In the genomic region with DNA sequence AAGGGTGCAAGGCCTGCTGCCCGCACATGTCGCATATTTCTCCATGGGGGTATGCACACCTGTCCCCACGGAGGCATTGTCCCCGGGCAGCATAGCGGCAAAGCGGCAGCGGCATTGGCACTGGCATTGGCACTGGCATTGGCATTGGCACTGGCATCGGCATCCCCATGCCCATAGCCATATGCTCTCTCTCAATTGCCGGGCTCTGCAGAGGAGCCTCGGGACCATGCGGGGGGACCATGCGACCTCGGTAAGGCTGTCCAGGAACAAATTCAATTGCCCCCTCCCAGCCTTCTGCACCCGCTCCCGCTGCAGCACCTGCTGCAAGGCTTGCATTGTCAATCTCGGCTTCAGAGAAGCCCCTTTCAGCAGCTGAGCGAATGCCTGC, we compare ENCODE assay signal across 10 mouse cellular contexts. TPM values are rescaled to one million over a fixed set of nuclear protein-coding genes. Genes with fewer than 3 reads are reported as not detected.
DNase-seq lines count a peak whose midpoint lies in the region; ATAC-seq and TF ChIP-seq lines count a peak whose summit lies in the region.
"Had no signal": no experiment of that assay in that cellular context is flagged by ENCODE, and none has a peak within 500 bp of the region (broad histone marks: within the 10 kb centered on the region; RNA-seq: fewer than 3 reads in every experiment).

No protein-coding gene starts in this region.

- no peak for DNase-seq in heart, postnatal 14 days
- DNase-seq in heart, postnatal 0 days (ENCODE audit: low spot score) = no peak
- no peak for DNase-seq in liver, postnatal 0 days
- DNase-seq in left cerebral cortex, adult 8-10 months (ENCODE audit: low spot score in 2 of 2) = no peak
- no peak for DNase-seq in urinary bladder, postnatal 25 days (ENCODE audit: low spot score)
- DNase-seq in frontal cortex, postnatal 25 days (ENCODE audit: low spot score in 2 of 2) = no peak

- WGBS in heart, embryonic 12.5 days = 59% methylated on average over 17 of the region's 17 CpGs
- WGBS in heart, postnatal 0 days = 65% methylated on average over 17 of the region's 17 CpGs
- WGBS in liver, postnatal 0 days (ENCODE audit: insufficient replicate concordance) = 63% methylated on average over 17 of the region's 17 CpGs

- H3K4me2 ChIP-seq in heart, embryonic 12.5 days = peak overlapping the region; percentile 77
- peak overlapping the region; percentile 83 for H3K4me2 ChIP-seq in heart, postnatal 0 days (ENCODE audit: low read depth, low read length)
- H3K4me2 ChIP-seq in liver, postnatal 0 days (ENCODE audit: low read depth, low read length) = peak overlapping the region; percentile 78

- intact Hi-C loops in heart, postnatal 14 days (cut with DNase I) = no loop called here

- no peak overlapping the region for H3K27ac ChIP-seq in heart, embryonic 12.5 days (ENCODE audit: poor library complexity, severe bottlenecking)
- H3K27ac ChIP-seq in bone marrow macrophage, adult 2 months (ENCODE audit: insufficient read depth, low read depth, low read length) = no peak overlapping the region
- H3K27ac ChIP-seq in heart, postnatal 0 days (ENCODE audit: low read depth) = no peak overlapping the region
- H3K27ac ChIP-seq in liver, postnatal 0 days (ENCODE audit: low read depth) = no peak overlapping the region

- no peak for TF ChIP-seq EP300 in heart, postnatal 0 days (IDR thresholded peaks at IDR 0.05; ENCODE audit: low read depth)
- TF ChIP-seq EP300 in liver, postnatal 0 days (IDR thresholded peaks at IDR 0.05; ENCODE audit: low read depth) = no peak

- H3K36me3 ChIP-seq in heart, embryonic 12.5 days = no peaks in the 10 kb centered on the region
- no peaks in the 10 kb centered on the region for H3K36me3 ChIP-seq in heart, postnatal 0 days (replicated peaks; ENCODE audit: control insufficient read depth, insufficient read depth, low read length)
- H3K36me3 ChIP-seq in liver, postnatal 0 days (replicated peaks; ENCODE audit: insufficient read depth, low read length) = no peaks in the 10 kb centered on the region

- peak overlapping the region; percentile 82 for H3K9ac ChIP-seq in heart, embryonic 12.5 days
- peak overlapping the region; percentile 71; the same call in 1 of the 2 replicates for H3K9ac ChIP-seq in heart, postnatal 0 days (replicated peaks; ENCODE audit: low read depth, low read length)
- H3K9ac ChIP-seq in liver, postnatal 0 days (replicated peaks) = no peak overlapping the region

- TF ChIP-seq POLR2A in bone marrow macrophage, adult 2 months (IDR thresholded peaks at IDR 0.05; ENCODE audit: borderline replicate concordance, low read depth, low read length) = no peak

- 0 out of 2 replicates have a peak, but pooled peaks cover 5% of the 10 kb centered on the region for H3K27me3 ChIP-seq in heart, embryonic 12.5 days (replicated peaks)
- no peaks in the 10 kb centered on the region for H3K27me3 ChIP-seq in heart, postnatal 0 days (ENCODE audit: control insufficient read depth, insufficient read depth, low read length)
- no peaks in the 10 kb centered on the region for H3K27me3 ChIP-seq in liver, postnatal 0 days (ENCODE audit: insufficient read depth, low read length)

- peak overlapping the region; percentile 75 for H3K4me3 ChIP-seq in heart, embryonic 12.5 days
- peak overlapping the region; percentile 64 for H3K4me3 ChIP-seq in bone marrow macrophage, adult 2 months (ENCODE audit: insufficient read depth, low read length)
- H3K4me3 ChIP-seq in heart, postnatal 0 days (ENCODE audit: low read depth, low read length) = peak overlapping the region; percentile 79
- H3K4me3 ChIP-seq in liver, postnatal 0 days (ENCODE audit: low read depth, low read length) = peak overlapping the region; percentile 62

- peaks cover 11% of the 10 kb centered on the region for H3K4me1 ChIP-seq in heart, embryonic 12.5 days (replicated peaks)
- no peaks in the 10 kb centered on the region for H3K4me1 ChIP-seq in bone marrow macrophage, adult 2 months (ENCODE audit: control insufficient read depth, insufficient read depth, low read length)
- H3K4me1 ChIP-seq in heart, postnatal 0 days (ENCODE audit: control insufficient read depth, insufficient read depth) = peaks cover 10% of the 10 kb centered on the region; the same call in 1 of the 2 replicates
- H3K4me1 ChIP-seq in liver, postnatal 0 days (ENCODE audit: insufficient read depth) = peaks cover 6% of the 10 kb centered on the region; the same call in 1 of the 2 replicates

- peaks cover 30% of the 10 kb centered on the region for H3K9me3 ChIP-seq in heart, embryonic 12.5 days (replicated peaks)
- 0 out of 2 replicates have a peak, but pooled peaks cover 12% of the 10 kb centered on the region for H3K9me3 ChIP-seq in heart, postnatal 0 days (replicated peaks; ENCODE audit: control insufficient read depth, low read length)
- H3K9me3 ChIP-seq in liver, postnatal 0 days (ENCODE audit: low read length) = peaks cover 4% of the 10 kb centered on the region; the same call in 1 of the 2 replicates

- no peak for ATAC-seq in heart, embryonic 12.5 days (ENCODE audit: insufficient number of reproducible peaks, low FRiP score)
- ATAC-seq in heart, postnatal 0 days (ENCODE audit: insufficient read depth, low read depth) = no peak
- ATAC-seq in liver, postnatal 0 days = no peak

- no peak for TF ChIP-seq CTCF in bone marrow macrophage, adult 2 months (IDR thresholded peaks at IDR 0.05; ENCODE audit: low read depth, low read length)
- TF ChIP-seq CTCF in heart, postnatal 0 days (IDR thresholded peaks at IDR 0.05; ENCODE audit: low read depth) = no peak
- no peak for TF ChIP-seq CTCF in liver, postnatal 0 days (IDR thresholded peaks at IDR 0.05; ENCODE audit: low read depth)

RNA-seq across cellular contexts. Expression of a gene that starts 0.8 kb away (rescaled TPM):
- polyA plus RNA-seq in heart, embryonic 12.5 days (2016; fragmentation: Nextera tagmentation; extraction: Ambion mirVana) = 2.7 and 3.4 TPM in 2 replicates
- total RNA-seq in heart, postnatal 14 days (2021) = under 1 TPM; 0.32 to 0.60 TPM
- not detected in 2 replicates for polyA plus RNA-seq in bone marrow macrophage, adult 2 months (2012; ENCODE audit: insufficient read depth, insufficient read length, missing spikeins)
- 0.88 and 8.1 TPM in 2 replicates for total RNA-seq in heart, postnatal 0 days (2014; rRNA removed; ENCODE audit: low replicate concordance)
- 1.4 TPM in 2 replicates for polyA plus RNA-seq in heart, postnatal 0 days (2015; fragmentation: Nextera tagmentation; extraction: Ambion mirVana)
- polyA plus RNA-seq in liver, postnatal 0 days (2015; fragmentation: Nextera tagmentation; extraction: Ambion mirVana) = 0.25 and 0.36 TPM in 2 replicates
- total RNA-seq in left cerebral cortex, adult 8-10 months (2022) = under 1 TPM; 0.36 to 0.98 (median 0.55) TPM

RNA-seq across cellular contexts. Expression of a gene that starts 42.3 kb away (rescaled TPM):
- polyA plus RNA-seq in heart, embryonic 12.5 days (2016; fragmentation: Nextera tagmentation; extraction: Ambion mirVana) = 0.46 and 0.49 TPM in 2 replicates
- not detected for total RNA-seq in heart, postnatal 14 days (2021)
- not detected in 2 replicates for polyA plus RNA-seq in bone marrow macrophage, adult 2 months (2012; ENCODE audit: insufficient read depth, insufficient read length, missing spikeins)
- total RNA-seq in heart, postnatal 0 days (2014; rRNA removed; ENCODE audit: low replicate concordance) = 0.46 and 0.85 TPM in 2 replicates
- 0.23 and 0.33 TPM in 2 replicates for polyA plus RNA-seq in heart, postnatal 0 days (2015; fragmentation: Nextera tagmentation; extraction: Ambion mirVana)
- 0.02 TPM in 1 of 2 replicates, not detected in the other for polyA plus RNA-seq in liver, postnatal 0 days (2015; fragmentation: Nextera tagmentation; extraction: Ambion mirVana)
- total RNA-seq in left cerebral cortex, adult 8-10 months (2022) = 1 to 10 TPM; 1.5 to 3.2 (median 2.4) TPM
- polyA plus RNA-seq: gonadal fat pad, adult 2 months; Patski had no signal

RNA-seq across cellular contexts. Expression of a gene that starts 45.2 kb away (rescaled TPM):
- polyA plus RNA-seq in heart, embryonic 12.5 days (2016; fragmentation: Nextera tagmentation; extraction: Ambion mirVana) = 11.9 and 13.5 TPM in 2 replicates
- total RNA-seq in heart, postnatal 14 days (2021) = 1 to 10 TPM; 1.8 to 2.3 TPM
- polyA plus RNA-seq in bone marrow macrophage, adult 2 months (2012; ENCODE audit: insufficient read depth, insufficient read length, missing spikeins) = 0.32 TPM in 1 of 2 replicates, not detected in the other
- total RNA-seq in heart, postnatal 0 days (2014; rRNA removed; ENCODE audit: low replicate concordance) = 2.1 and 4.3 TPM in 2 replicates
- polyA plus RNA-seq in heart, postnatal 0 days (2015; fragmentation: Nextera tagmentation; extraction: Ambion mirVana) = 4.6 and 4.7 TPM in 2 replicates
- polyA plus RNA-seq in liver, postnatal 0 days (2015; fragmentation: Nextera tagmentation; extraction: Ambion mirVana) = 1.1 and 1.3 TPM in 2 replicates
- total RNA-seq in left cerebral cortex, adult 8-10 months (2022) = under 1 TPM in 3 of 4 experiments, not detected in 1; 0.27 to 0.46 (median 0.37) TPM
